Mouse (Mus musculus) midbrain, postnatal 0 days (tissue): Measurements from ENCODE around the gene Aipl1. TPM values are rescaled to one million over a fixed set of nuclear protein-coding genes. Genes with fewer than 3 reads are reported as not detected.
A peak's percentile ranks its signal among the peaks of the same experiment; 100 is the strongest.

Experiments
- ATAC-seq: fragments of 200-750 bp; cut with Nextera tagmentation; 2 replicates; pipeline ENCODE4 v1.8.0; 2017; ENCODE audit warnings: moderate number of reproducible peaks, mild to moderate bottlenecking, moderate TSS enrichment, moderate library complexity; ENCODE audit not compliant: low FRiP score
- DNase-seq: peaks from one replicate; pipeline ENCODE4 v3.0.0-alpha.2; 2015; ENCODE audit warnings: low spot score
- H3K27ac ChIP-seq: fragments of 300-500 bp; sonication (generic); 2 replicates; pipeline ENCODE4 v1.5.1; 2014; ENCODE audit warnings: low read depth, mild to moderate bottlenecking, low read length, mixed read lengths
- H3K27me3 ChIP-seq: fragments of 300-500 bp; sonication (generic); 2 replicates; pipeline ENCODE4 v1.6.1; 2014; ENCODE audit warnings: low read length, control low read depth, mixed read lengths; ENCODE audit not compliant: insufficient read depth
- H3K36me3 ChIP-seq: fragments of 300-500 bp; sonication (generic); 2 replicates; pipeline ENCODE4 v1.6.1; 2014; ENCODE audit warnings: low read length, control low read depth, mixed read lengths; ENCODE audit not compliant: insufficient read depth
- H3K4me1 ChIP-seq: fragments of 300-500 bp; sonication (generic); 2 replicates; pipeline ENCODE4 v1.6.1; 2014; ENCODE audit warnings: mild to moderate bottlenecking, control low read depth, antibody characterized with exemption, low read length, mixed read lengths; ENCODE audit not compliant: insufficient read depth
- H3K4me2 ChIP-seq: fragments of 300-500 bp; sonication (generic); 2 replicates; pipeline ENCODE4 v1.6.1; 2014; ENCODE audit warnings: low read depth, mild to moderate bottlenecking, low read length, mixed read lengths; ENCODE audit not compliant: poor library complexity, severe bottlenecking
- H3K4me3 ChIP-seq: fragments of 300-500 bp; sonication (generic); 2 replicates; pipeline ENCODE4 v1.5.1; 2014; ENCODE audit warnings: low read depth, mild to moderate bottlenecking, low read length, moderate library complexity
- H3K9ac ChIP-seq: fragments of 300-500 bp; sonication (generic); replicated peaks from 2 replicates; pipeline ENCODE4 v1.6.1; 2014; ENCODE audit warnings: mild to moderate bottlenecking, low read length, moderate library complexity, mixed read lengths; ENCODE audit not compliant: poor library complexity, severe bottlenecking
- H3K9me3 ChIP-seq: fragments of 300-500 bp; sonication (generic); 2 replicates; pipeline ENCODE4 v1.6.1; 2016; ENCODE audit warnings: low read length, control low read depth
- CTCF ChIP-seq: IDR thresholded peaks from 2 replicates; pipeline ENCODE4 v1.5.1; 2016; ENCODE audit warnings: antibody characterized with exemption, mild to moderate bottlenecking
- WGBS: fragments of 180-500 bp; shearing (Covaris S2); extraction: QIAGEN DNeasy Blood & Tissue Kit; methylation state at CpG from one replicate; pipeline ENCODE4 v1.1.7; 2014; 5-methylcytosine and 5-hydroxymethylcytosine counted together
- polyA plus RNA-seq: library from polyadenylated mRNA; unstranded; fragments of >200 nt; fragmentation: Nextera tagmentation; extraction: Ambion mirVana; gene quantifications from 2 replicates; pipeline ENCODE4 v1.2.1, GENCODE M21; 2015
- total RNA-seq: library from RNA; depleted of rRNA; stranded (reverse); fragments of >200 nt; gene quantifications from 2 replicates; pipeline ENCODE4 v1.2.3, GENCODE M21; 2014

The Aipl1 gene
- total and polyA plus RNA-seq, 2 experiments from 2014 or later: 0.51 to 0.55 TPM

- peaks cover 9% of the 10 kb centered on the region for H3K36me3 ChIP-seq
- no peak overlapping the region for H3K27ac ChIP-seq
- no peak overlapping the region for H3K9ac ChIP-seq
- H3K9me3 ChIP-seq: no peaks in the 10 kb centered on the region
- no peak overlapping the region for H3K4me2 ChIP-seq
- H3K4me1 ChIP-seq: no peaks in the 10 kb centered on the region
- TF ChIP-seq CTCF: no peak; the same call in 1 of the 2 replicates
- H3K27me3 ChIP-seq: no peaks in the 10 kb centered on the region
- 47% methylated on average over 3 of the region's 3 CpGs for WGBS
- ATAC-seq (no peak), DNase-seq (no peak)
- no peak overlapping the region for H3K4me3 ChIP-seq
Measured at GRCm38 (mm10) chr11:72078056-72078455, 40.7 kb upstream of the Aipl1 start.

- WGBS: 83% methylated on average over 13 of the region's 13 CpGs
- Histone ChIP-seq H3K27me3 (no peaks in the 10 kb centered on the region), H3K9ac (no peak overlapping the region), H3K4me1 (no peaks in the 10 kb centered on the region), H3K4me2 (no peak overlapping the region), H3K4me3 (no peak overlapping the region), H3K27ac (no peak overlapping the region), H3K9me3 (no peaks in the 10 kb centered on the region), H3K36me3 (peaks cover 9% of the 10 kb centered on the region)
- ATAC-seq (no peak), DNase-seq (no peak)
- no peak for TF ChIP-seq CTCF
Measured at GRCm38 (mm10) chr11:72074230-72074629, 36.9 kb upstream of the Aipl1 start.

DNA sequence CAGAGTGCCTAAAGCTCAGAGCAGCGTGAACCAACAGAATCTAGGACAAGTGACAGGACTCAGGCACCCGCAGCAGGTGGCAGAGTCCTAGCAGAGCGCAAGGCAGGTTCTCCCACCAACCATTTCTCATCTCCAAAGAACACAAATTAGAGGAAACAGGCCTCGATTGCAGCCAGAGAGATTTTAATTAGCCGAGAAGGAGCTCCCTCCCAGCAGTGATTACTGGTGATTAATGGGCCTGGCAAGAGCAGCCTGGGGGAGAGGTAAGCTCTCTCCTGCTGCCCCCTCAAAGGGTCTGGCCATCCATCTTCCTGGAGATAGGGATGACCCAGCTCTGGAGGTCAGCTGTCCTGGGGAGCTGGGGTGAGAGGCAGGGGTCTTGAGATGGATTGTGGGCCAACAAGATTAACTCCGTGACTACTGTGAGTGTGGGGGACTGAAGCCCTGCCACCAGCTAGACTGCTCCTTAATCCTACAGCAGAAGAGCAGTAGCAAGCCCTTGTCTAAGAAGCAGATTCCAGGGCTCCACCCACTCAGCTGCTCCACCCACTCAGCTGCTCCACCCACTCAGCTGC lies 35.1 kb upstream of the Aipl1 start:
- no peak for TF ChIP-seq CTCF
- no peak for DNase-seq
- Histone ChIP-seq H3K27ac (no peak overlapping the region), H3K9ac (no peak overlapping the region), H3K27me3 (no peaks in the 10 kb centered on the region), H3K36me3 (peaks cover 9% of the 10 kb centered on the region), H3K4me3 (no peak overlapping the region), H3K4me2 (no peak overlapping the region), H3K9me3 (no peaks in the 10 kb centered on the region), H3K4me1 (no peaks in the 10 kb centered on the region)
- no peak for ATAC-seq
- 59% methylated on average over 6 of the region's 6 CpGs for WGBS

- DNase-seq (no peak), ATAC-seq (no peak)
- no peak overlapping the region for H3K27ac ChIP-seq
- peaks cover 9% of the 10 kb centered on the region for H3K36me3 ChIP-seq
- no peak overlapping the region for H3K9ac ChIP-seq
- no peaks in the 10 kb centered on the region for H3K9me3 ChIP-seq
- WGBS: 90% methylated on average over 9 of the region's 9 CpGs
- no peak overlapping the region for H3K4me3 ChIP-seq
- H3K27me3 ChIP-seq: no peaks in the 10 kb centered on the region
- no peak for TF ChIP-seq CTCF
- H3K4me1 ChIP-seq: no peaks in the 10 kb centered on the region
- no peak overlapping the region for H3K4me2 ChIP-seq
Measured at GRCm38 (mm10) chr11:72070733-72071132, 33.4 kb upstream of the Aipl1 start.

DNA sequence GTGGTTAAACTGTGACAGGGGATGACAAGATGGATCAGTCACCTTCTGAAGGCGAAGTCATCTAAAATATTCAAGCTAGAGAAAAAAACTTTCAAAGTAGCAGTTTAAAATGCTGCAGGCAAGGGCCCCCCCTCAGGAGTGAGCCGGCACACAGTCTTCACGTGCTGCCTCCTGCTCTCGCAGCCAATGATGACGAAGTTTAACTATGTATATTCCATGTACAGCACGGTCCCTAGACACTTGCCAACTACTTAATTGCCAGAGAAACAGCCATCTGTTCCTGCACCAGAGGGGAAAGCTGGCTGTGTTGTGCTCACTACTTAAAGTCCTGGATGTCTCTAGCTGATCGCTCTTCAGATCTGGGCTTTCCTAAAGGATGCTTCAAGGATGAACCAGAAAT lies 30.7 kb upstream of the Aipl1 start:
- H3K9me3 ChIP-seq: peaks cover 14% of the 10 kb centered on the region
- H3K27ac ChIP-seq: no peak overlapping the region
- no peaks in the 10 kb centered on the region for H3K4me1 ChIP-seq
- ATAC-seq (no peak), DNase-seq (peak; percentile 85)
- peaks cover 10% of the 10 kb centered on the region for H3K36me3 ChIP-seq
- no peak overlapping the region for H3K4me2 ChIP-seq
- H3K9ac ChIP-seq: no peak overlapping the region; the same call in 1 of the 2 replicates
- no peaks in the 10 kb centered on the region for H3K27me3 ChIP-seq
- no peak overlapping the region for H3K4me3 ChIP-seq
- no peak for TF ChIP-seq CTCF
- 45% methylated on average over 7 of the region's 7 CpGs for WGBS

- H3K27me3 ChIP-seq: no peaks in the 10 kb centered on the region
- H3K9ac ChIP-seq: 0 out of 2 replicates have a peak overlapping the region, but pooled peaks have one; percentile 29
- WGBS: 81% methylated on average over 5 of the region's 5 CpGs
- H3K9me3 ChIP-seq: peaks cover 14% of the 10 kb centered on the region
- no peak for ATAC-seq
- no peak for TF ChIP-seq CTCF
- H3K4me1 ChIP-seq: no peaks in the 10 kb centered on the region
- peaks cover 10% of the 10 kb centered on the region for H3K36me3 ChIP-seq
- H3K4me3 ChIP-seq: no peak overlapping the region
- H3K27ac ChIP-seq: no peak overlapping the region
- H3K4me2 ChIP-seq: no peak overlapping the region
- peak; percentile 54 for DNase-seq
Measured at GRCm38 (mm10) chr11:72067326-72067725, 30.0 kb upstream of the Aipl1 start.
